Mouse (Mus musculus) intestine, embryonic 15.5 days (tissue): ENCODE measurements at regions not wholly inside any gene's neighbourhood (a gene's known extent, or its start where the extent isn't known, plus 50 kb on each side); places are given as distances from the start of the nearest gene placed in this dataset.
A peak's percentile ranks its signal among the peaks of the same experiment; 100 is the strongest.

Source experiments
- ATAC-seq: fragments of 200-750 bp; cut with Nextera tagmentation; 2 replicates; pipeline ENCODE4 v1.8.0; 2017; ENCODE audit warnings: moderate TSS enrichment, moderate library complexity
- H3K27ac ChIP-seq: fragments of 300-500 bp; sonication (generic); 2 replicates; pipeline ENCODE4 v1.5.1; 2015; ENCODE audit warnings: mild to moderate bottlenecking, inconsistent platforms
- H3K27me3 ChIP-seq: fragments of 300-500 bp; sonication (generic); replicated peaks from 2 replicates; pipeline ENCODE4 v1.6.1; 2015; ENCODE audit warnings: inconsistent platforms
- H3K36me3 ChIP-seq: fragments of 300-500 bp; sonication (generic); 2 replicates; pipeline ENCODE4 v1.6.1; 2015; ENCODE audit warnings: inconsistent platforms
- H3K4me1 ChIP-seq: fragments of 300-500 bp; sonication (generic); replicated peaks from 2 replicates; pipeline ENCODE4 v1.6.1; 2015; ENCODE audit warnings: inconsistent platforms
- H3K4me2 ChIP-seq: fragments of 300-500 bp; sonication (generic); replicated peaks from 2 replicates; pipeline ENCODE4 v1.6.1; 2015; ENCODE audit warnings: mild to moderate bottlenecking, inconsistent platforms
- H3K4me3 ChIP-seq: fragments of 300-500 bp; sonication (generic); replicated peaks from 2 replicates; pipeline ENCODE4 v1.5.1; 2015; ENCODE audit warnings: inconsistent platforms
- H3K9ac ChIP-seq: fragments of 300-500 bp; sonication (generic); 2 replicates; pipeline ENCODE4 v1.6.1; 2015; ENCODE audit warnings: inconsistent platforms
- H3K9me3 ChIP-seq: fragments of 300-500 bp; sonication (generic); 2 replicates; pipeline ENCODE4 v1.6.1; 2016; ENCODE audit warnings: inconsistent platforms
- WGBS: fragments of 180-500 bp; shearing (Covaris S2); methylation state at CpG from one replicate; pipeline ENCODE4 v1.1.7; 2015; 5-methylcytosine and 5-hydroxymethylcytosine counted together

GRCm38 (mm10) chr5:81878563-81878962, 858.6 kb downstream of the Adgrl3 start:
- WGBS = 51% methylated on average over 3 of the region's 3 CpGs
- H3K27me3 ChIP-seq = no peaks in the 10 kb centered on the region

GRCm38 (mm10) chr5:81893358-81893757, 873.4 kb downstream of the Adgrl3 start:
- Histone ChIP-seq H3K27me3 (no peaks in the 10 kb centered on the region), H3K4me1 (no peaks in the 10 kb centered on the region), H3K4me3 (no peak overlapping the region), H3K9ac (no peak overlapping the region), H3K27ac (no peak overlapping the region), H3K9me3 (no peaks in the 10 kb centered on the region), H3K36me3 (no peaks in the 10 kb centered on the region), H3K4me2 (no peak overlapping the region)
- WGBS = 92% methylated on average over 6 of the region's 6 CpGs
- no peak for ATAC-seq

More at GRCm38 (mm10) chr5:81878563-81878962, 858.6 kb downstream of the Adgrl3 start:
- no peak overlapping the region for H3K4me2 ChIP-seq
- no peak for ATAC-seq
- H3K27ac ChIP-seq = no peak overlapping the region
- H3K36me3 ChIP-seq = no peaks in the 10 kb centered on the region
- H3K4me1 ChIP-seq = no peaks in the 10 kb centered on the region
- H3K4me3 ChIP-seq = no peak overlapping the region
- no peaks in the 10 kb centered on the region for H3K9me3 ChIP-seq
- no peak overlapping the region for H3K9ac ChIP-seq

GRCm38 (mm10) chr5:81909368-81909767, 889.4 kb downstream of the Adgrl3 start:
- H3K9ac ChIP-seq = no peak overlapping the region
- no peaks in the 10 kb centered on the region for H3K36me3 ChIP-seq
- no peaks in the 10 kb centered on the region for H3K4me1 ChIP-seq
- 54% methylated on average over 6 of the region's 6 CpGs for WGBS
- H3K27ac ChIP-seq = no peak overlapping the region
- H3K9me3 ChIP-seq = no peaks in the 10 kb centered on the region
- no peaks in the 10 kb centered on the region for H3K27me3 ChIP-seq
- H3K4me3 ChIP-seq = no peak overlapping the region
- no peak for ATAC-seq
- H3K4me2 ChIP-seq = no peak overlapping the region

- Histone ChIP-seq H3K36me3 (no peaks in the 10 kb centered on the region), H3K9me3 (no peaks in the 10 kb centered on the region), H3K4me1 (no peaks in the 10 kb centered on the region), H3K4me2 (no peak overlapping the region), H3K27ac (no peak overlapping the region), H3K27me3 (no peaks in the 10 kb centered on the region), H3K9ac (no peak overlapping the region), H3K4me3 (no peak overlapping the region)
- ATAC-seq = peak; percentile 86
- 18% methylated on average over 8 of the region's 8 CpGs for WGBS
Observed at GRCm38 (mm10) chr5:81909964-81910363, 890.0 kb downstream of the Adgrl3 start.

GRCm38 (mm10) chr5:81916667-81917066, 896.7 kb downstream of the Adgrl3 start:
- no peak for ATAC-seq
- Histone ChIP-seq H3K4me2 (no peak overlapping the region), H3K4me3 (no peak overlapping the region), H3K27me3 (no peaks in the 10 kb centered on the region), H3K4me1 (no peaks in the 10 kb centered on the region), H3K9ac (no peak overlapping the region), H3K27ac (no peak overlapping the region), H3K9me3 (no peaks in the 10 kb centered on the region), H3K36me3 (no peaks in the 10 kb centered on the region)

- H3K4me3 ChIP-seq = no peak overlapping the region
- no peak overlapping the region for H3K9ac ChIP-seq
- no peaks in the 10 kb centered on the region for H3K9me3 ChIP-seq
- no peaks in the 10 kb centered on the region for H3K4me1 ChIP-seq
- 70% methylated on average over 5 of the region's 5 CpGs for WGBS
- no peaks in the 10 kb centered on the region for H3K36me3 ChIP-seq
- H3K27me3 ChIP-seq = no peaks in the 10 kb centered on the region
- peak; percentile 41; the same call in 1 of the 2 replicates for ATAC-seq
- H3K27ac ChIP-seq = no peak overlapping the region
- no peak overlapping the region for H3K4me2 ChIP-seq
Observed at GRCm38 (mm10) chr5:81940798-81941197, 920.9 kb downstream of the Adgrl3 start.

GRCm38 (mm10) chr5:81969685-81970524, 950.0 kb downstream of the Adgrl3 start:
- Histone ChIP-seq H3K9ac (no peak overlapping the region), H3K4me1 (no peaks in the 10 kb centered on the region), H3K4me2 (no peak overlapping the region), H3K4me3 (no peak overlapping the region), H3K36me3 (no peaks in the 10 kb centered on the region), H3K9me3 (no peaks in the 10 kb centered on the region), H3K27me3 (no peaks in the 10 kb centered on the region), H3K27ac (no peak overlapping the region)
- WGBS = 83% methylated on average over 24 of the region's 24 CpGs
- no peak for ATAC-seq

- H3K9ac ChIP-seq = no peak overlapping the region
- no peak overlapping the region for H3K27ac ChIP-seq
- no peak overlapping the region for H3K4me2 ChIP-seq
- no peak for ATAC-seq
- WGBS = 86% methylated on average over 8 of the region's 8 CpGs
- no peaks in the 10 kb centered on the region for H3K27me3 ChIP-seq
- H3K4me1 ChIP-seq = no peaks in the 10 kb centered on the region
- H3K9me3 ChIP-seq = no peaks in the 10 kb centered on the region
- H3K4me3 ChIP-seq = no peak overlapping the region
- H3K36me3 ChIP-seq = no peaks in the 10 kb centered on the region
Observed at GRCm38 (mm10) chr5:81970525-81971011, 950.6 kb downstream of the Adgrl3 start.

GRCm38 (mm10) chr5:81976515-81976914, 956.6 kb downstream of the Adgrl3 start:
- H3K9ac ChIP-seq = no peak overlapping the region
- 94% methylated on average over 3 of the region's 3 CpGs for WGBS
- no peak overlapping the region for H3K4me3 ChIP-seq
- no peak overlapping the region for H3K4me2 ChIP-seq
- H3K36me3 ChIP-seq = no peaks in the 10 kb centered on the region
- H3K4me1 ChIP-seq = no peaks in the 10 kb centered on the region
- no peak overlapping the region for H3K27ac ChIP-seq
- no peaks in the 10 kb centered on the region for H3K9me3 ChIP-seq
- no peak for ATAC-seq
- H3K27me3 ChIP-seq = no peaks in the 10 kb centered on the region

GRCm38 (mm10) chr5:81983351-81983750, 963.4 kb downstream of the Adgrl3 start:
- Histone ChIP-seq H3K36me3 (no peaks in the 10 kb centered on the region), H3K9ac (no peak overlapping the region), H3K27me3 (no peaks in the 10 kb centered on the region), H3K9me3 (no peaks in the 10 kb centered on the region), H3K4me2 (no peak overlapping the region), H3K4me1 (no peaks in the 10 kb centered on the region), H3K27ac (no peak overlapping the region), H3K4me3 (no peak overlapping the region)
- WGBS = 76% methylated on average over 4 of the region's 4 CpGs
- no peak for ATAC-seq

- H3K27me3 ChIP-seq = no peaks in the 10 kb centered on the region
Observed at GRCm38 (mm10) chr5:81988069-81988468, 968.1 kb downstream of the Adgrl3 start.

GRCm38 (mm10) chr5:82007955-82008354, 988.0 kb downstream of the Adgrl3 start:
- Histone ChIP-seq H3K9me3 (no peaks in the 10 kb centered on the region), H3K4me1 (no peaks in the 10 kb centered on the region), H3K4me3 (no peak overlapping the region), H3K9ac (no peak overlapping the region), H3K27ac (no peak overlapping the region), H3K36me3 (no peaks in the 10 kb centered on the region), H3K4me2 (no peak overlapping the region), H3K27me3 (no peaks in the 10 kb centered on the region)
- 92% methylated on average over 2 of the region's 2 CpGs for whole genome bisulfite sequencing
- no peak for ATAC-seq

More at GRCm38 (mm10) chr5:81988069-81988468, 968.1 kb downstream of the Adgrl3 start:
- no peaks in the 10 kb centered on the region for H3K36me3 ChIP-seq
- no peaks in the 10 kb centered on the region for H3K4me1 ChIP-seq
- no peaks in the 10 kb centered on the region for H3K9me3 ChIP-seq
- H3K4me3 ChIP-seq = no peak overlapping the region
- ATAC-seq = peak; percentile 71
- H3K9ac ChIP-seq = no peak overlapping the region
- no peak overlapping the region for H3K4me2 ChIP-seq
- WGBS = 40% methylated on average over 6 of the region's 6 CpGs
- no peak overlapping the region for H3K27ac ChIP-seq

GRCm38 (mm10) chr5:82024126-82024525, 1004.2 kb downstream of the Adgrl3 start:
- Histone ChIP-seq H3K27ac (no peak overlapping the region), H3K9ac (no peak overlapping the region), H3K9me3 (no peaks in the 10 kb centered on the region), H3K4me1 (no peaks in the 10 kb centered on the region), H3K27me3 (no peaks in the 10 kb centered on the region), H3K4me3 (no peak overlapping the region), H3K4me2 (no peak overlapping the region), H3K36me3 (no peaks in the 10 kb centered on the region)
- no peak for ATAC-seq
- 49% methylated on average over 4 of the region's 4 CpGs for WGBS
